Mouse (Mus musculus) heart, postnatal 0 days (tissue): ENCODE measurements at regions not wholly inside any gene's neighbourhood (a gene's known extent, or its start where the extent isn't known, plus 50 kb on each side); places are given as distances from the start of the nearest gene placed in this dataset.

ENCODE experiments used
- ATAC-seq: fragments of 200-750 bp; cut with Nextera tagmentation; 2 replicates; pipeline ENCODE4 v1.8.0; 2017; ENCODE audit warnings: low read depth, moderate number of reproducible peaks, moderate library complexity; ENCODE audit not compliant: insufficient read depth
- DNase-seq: peaks from one replicate; pipeline ENCODE4 v3.0.0-alpha.2; 2016; ENCODE audit warnings: low spot score
- H3K27ac ChIP-seq: fragments of 300-500 bp; sonication (generic); 2 replicates; pipeline ENCODE4 v1.5.1; 2014; ENCODE audit warnings: low read depth, mild to moderate bottlenecking
- H3K27me3 ChIP-seq: fragments of 300-500 bp; sonication (generic); 2 replicates; pipeline ENCODE4 v1.6.1; 2014; ENCODE audit warnings: low read length, mixed read lengths; ENCODE audit not compliant: control insufficient read depth, insufficient read depth
- H3K36me3 ChIP-seq: fragments of 300-500 bp; sonication (generic); replicated peaks from 2 replicates; pipeline ENCODE4 v1.6.1; 2014; ENCODE audit warnings: low read length, mixed read lengths; ENCODE audit not compliant: control insufficient read depth, insufficient read depth
- H3K4me1 ChIP-seq: fragments of 300-500 bp; sonication (generic); 2 replicates; pipeline ENCODE4 v1.6.1; 2014; ENCODE audit warnings: antibody characterized with exemption; ENCODE audit not compliant: control insufficient read depth, insufficient read depth
- H3K4me2 ChIP-seq: fragments of 300-500 bp; sonication (generic); 2 replicates; pipeline ENCODE4 v1.6.1; 2014; ENCODE audit warnings: low read depth, mild to moderate bottlenecking, low read length, moderate library complexity
- H3K4me3 ChIP-seq: fragments of 300-500 bp; sonication (generic); 2 replicates; pipeline ENCODE4 v1.5.1; 2014; ENCODE audit warnings: low read depth, low read length
- H3K9ac ChIP-seq: fragments of 300-500 bp; sonication (generic); replicated peaks from 2 replicates; pipeline ENCODE4 v1.6.1; 2014; ENCODE audit warnings: low read depth, low read length, mixed read lengths
- H3K9me3 ChIP-seq: fragments of 300-500 bp; sonication (generic); replicated peaks from 2 replicates; pipeline ENCODE4 v1.6.1; 2016; ENCODE audit warnings: low read length; ENCODE audit not compliant: control insufficient read depth
- CTCF ChIP-seq: IDR thresholded peaks from 2 replicates; pipeline ENCODE4 v1.5.1; 2016; ENCODE audit warnings: antibody characterized with exemption, control low read depth, low read depth
- EP300 ChIP-seq: IDR thresholded peaks from 2 replicates; pipeline ENCODE4 v1.6.1; 2016; ENCODE audit warnings: antibody characterized with exemption, low read depth
- WGBS: fragments of 180-500 bp; shearing (Covaris S2); extraction: QIAGEN DNeasy Blood & Tissue Kit; methylation state at CpG from one replicate; pipeline ENCODE4 v1.1.7; 2014; 5-methylcytosine and 5-hydroxymethylcytosine counted together

GRCm38 (mm10) chr16:92928201-92928600, 102.3 kb upstream of the Runx1 start:
- no peak overlapping the region for H3K4me3 ChIP-seq
- H3K27me3 ChIP-seq, result 0 out of 2 replicates have a peak, but pooled peaks cover 22% of the 10 kb centered on the region
- no peak overlapping the region for H3K27ac ChIP-seq
- DNase-seq (no peak), ATAC-seq (no peak)
- H3K9me3 ChIP-seq, result no peaks in the 10 kb centered on the region
- H3K4me2 ChIP-seq, result no peak overlapping the region
- TF ChIP-seq EP300 (no peak), CTCF (no peak)
- no peak overlapping the region for H3K9ac ChIP-seq
- H3K36me3 ChIP-seq, result no peaks in the 10 kb centered on the region
- H3K4me1 ChIP-seq, result no peaks in the 10 kb centered on the region
- 48% methylated on average over 7 of the region's 7 CpGs for WGBS

DNA sequence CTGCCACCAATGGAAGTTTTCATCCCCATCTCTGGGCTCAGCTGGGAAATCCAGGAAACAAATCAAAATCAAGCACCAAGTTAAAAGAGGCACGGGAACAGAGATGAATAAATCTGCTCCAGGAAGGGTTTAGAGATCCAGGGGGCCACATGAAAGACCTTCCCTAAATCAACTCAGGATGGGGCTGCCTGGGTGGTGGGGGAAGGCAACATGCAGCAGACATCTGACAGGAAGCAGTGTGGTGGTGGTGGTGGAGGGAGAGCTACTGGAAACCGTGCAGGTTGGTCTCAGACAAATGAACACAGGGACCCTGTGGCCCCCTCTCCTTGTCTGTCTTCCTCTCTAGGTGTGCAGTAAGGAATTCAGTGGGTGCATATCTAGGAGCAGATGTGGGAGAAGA, 101.7 kb upstream of the Runx1 start:
- TF ChIP-seq EP300 (no peak), CTCF (no peak)
- H3K4me3 ChIP-seq, result no peak overlapping the region
- H3K9ac ChIP-seq, result no peak overlapping the region
- H3K4me2 ChIP-seq, result no peak overlapping the region
- no peaks in the 10 kb centered on the region for H3K4me1 ChIP-seq
- H3K27ac ChIP-seq, result no peak overlapping the region
- 29% methylated on average over 2 of the region's 2 CpGs for WGBS
- no peaks in the 10 kb centered on the region for H3K9me3 ChIP-seq
- no peaks in the 10 kb centered on the region for H3K36me3 ChIP-seq
- DNase-seq, result no peak
- no peak for ATAC-seq
- 0 out of 2 replicates have a peak, but pooled peaks cover 22% of the 10 kb centered on the region for H3K27me3 ChIP-seq

GRCm38 (mm10) chr16:92926853-92927252, 100.9 kb upstream of the Runx1 start:
- no peak overlapping the region for H3K27ac ChIP-seq
- 76% methylated on average over 5 of the region's 5 CpGs for WGBS

DNA sequence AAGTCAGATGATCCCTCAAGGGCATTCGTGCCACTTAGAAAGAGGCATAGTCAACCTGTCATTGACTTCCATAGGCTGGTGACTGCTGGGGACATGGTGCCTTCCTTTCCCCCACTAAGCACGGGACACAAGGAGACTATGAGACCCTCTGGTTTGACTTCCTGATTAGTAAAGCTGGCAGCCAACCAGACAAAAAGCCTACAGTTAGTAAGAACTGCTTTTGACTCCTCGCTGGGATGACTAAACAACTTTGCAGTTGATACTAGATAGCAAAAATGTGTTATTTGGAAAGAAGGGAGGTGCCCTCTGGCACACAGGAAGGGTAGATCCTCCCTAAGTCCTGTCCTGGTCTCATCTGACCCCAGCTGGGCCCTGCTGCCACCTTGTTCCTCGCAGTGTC, 95.0 kb upstream of the Runx1 start:
- Histone ChIP-seq H3K4me2 (no peak overlapping the region), H3K4me1 (0 out of 2 replicates have a peak, but pooled peaks cover 6% of the 10 kb centered on the region), H3K27ac (no peak overlapping the region), H3K9ac (no peak overlapping the region), H3K36me3 (no peaks in the 10 kb centered on the region), H3K27me3 (no peaks in the 10 kb centered on the region), H3K4me3 (no peak overlapping the region), H3K9me3 (no peaks in the 10 kb centered on the region)
- TF ChIP-seq CTCF, result no peak
- TF ChIP-seq EP300, result no peak
- 68% methylated on average over 4 of the region's 4 CpGs for WGBS
- DNase-seq (no peak), ATAC-seq (no peak)

More at GRCm38 (mm10) chr16:92926853-92927252, 100.9 kb upstream of the Runx1 start:
- no peaks in the 10 kb centered on the region for H3K9me3 ChIP-seq
- TF ChIP-seq CTCF (no peak), EP300 (no peak)
- ATAC-seq (no peak), DNase-seq (no peak)
- no peak overlapping the region for H3K9ac ChIP-seq
- H3K27me3 ChIP-seq, result 0 out of 2 replicates have a peak, but pooled peaks cover 19% of the 10 kb centered on the region
- no peaks in the 10 kb centered on the region for H3K4me1 ChIP-seq
- H3K4me3 ChIP-seq, result no peak overlapping the region
- H3K4me2 ChIP-seq, result no peak overlapping the region
- H3K36me3 ChIP-seq, result no peaks in the 10 kb centered on the region

DNA sequence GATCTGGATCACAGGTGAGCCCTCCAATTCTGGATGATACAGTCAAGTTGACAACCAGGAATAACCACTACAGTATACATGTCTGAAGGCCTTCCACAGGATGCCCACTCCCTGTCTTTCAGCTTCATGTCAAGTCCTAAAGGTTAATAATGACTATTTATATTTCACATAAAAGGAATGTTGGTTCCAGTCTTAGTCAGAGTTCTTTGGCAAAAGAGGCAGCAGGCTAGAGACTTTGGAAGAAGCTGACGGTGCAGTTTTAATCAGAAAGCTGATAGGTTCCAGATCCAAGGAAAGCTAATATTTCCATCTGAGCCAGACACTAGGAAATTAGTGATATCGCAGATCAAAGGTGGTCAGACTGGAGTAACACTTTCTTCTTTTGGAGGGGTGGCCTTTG, 91.4 kb upstream of the Runx1 start:
- TF ChIP-seq EP300 (no peak), CTCF (no peak)
- Histone ChIP-seq H3K27me3 (no peaks in the 10 kb centered on the region), H3K27ac (no peak overlapping the region), H3K4me2 (no peak overlapping the region), H3K36me3 (no peaks in the 10 kb centered on the region), H3K9ac (no peak overlapping the region), H3K4me3 (no peak overlapping the region), H3K4me1 (0 out of 2 replicates have a peak, but pooled peaks cover 6% of the 10 kb centered on the region), H3K9me3 (no peaks in the 10 kb centered on the region)
- ATAC-seq (no peak), DNase-seq (no peak)
- 69% methylated on average over 2 of the region's 2 CpGs for WGBS

- 72% methylated on average over 6 of the region's 6 CpGs for WGBS
- no peak for DNase-seq
Observed at GRCm38 (mm10) chr16:92915651-92916050, 89.7 kb upstream of the Runx1 start.

More at GRCm38 (mm10) chr16:92915651-92916050, 89.7 kb upstream of the Runx1 start:
- Histone ChIP-seq H3K27me3 (no peaks in the 10 kb centered on the region), H3K9me3 (no peaks in the 10 kb centered on the region), H3K4me2 (no peak overlapping the region), H3K27ac (no peak overlapping the region), H3K4me3 (no peak overlapping the region), H3K9ac (no peak overlapping the region), H3K36me3 (no peaks in the 10 kb centered on the region), H3K4me1 (0 out of 2 replicates have a peak, but pooled peaks cover 6% of the 10 kb centered on the region)
- ATAC-seq, result no peak
- no peak for TF ChIP-seq EP300
- no peak for TF ChIP-seq CTCF
